Comparison of ENCODE assay signal across 29 mouse cellular contexts in genomic region chr5:3392856-3393255, GRCm38 (mm10). TPM values are rescaled to one million over a fixed set of nuclear protein-coding genes. Genes with fewer than 3 reads are reported as not detected.
A peak's percentile ranks its signal among the peaks of the same experiment; 100 is the strongest.
DNase-seq lines count a peak whose midpoint lies in the region; ATAC-seq and TF ChIP-seq lines count a peak whose summit lies in the region.
"Had no signal": no experiment of that assay in that cellular context is flagged by ENCODE, and none has a peak within 500 bp of the region (broad histone marks: within the 10 kb centered on the region; RNA-seq: fewer than 3 reads in every experiment).

No protein-coding gene starts in this region.

- no peaks in the 10 kb centered on the region for H3K4me1 ChIP-seq in forebrain, postnatal 0 days (ENCODE audit: insufficient read depth)
- no peaks in the 10 kb centered on the region for H3K4me1 ChIP-seq in forebrain, embryonic 11.5 days (replicated peaks; ENCODE audit: control insufficient read depth, insufficient read depth, low read length)
- H3K4me1 ChIP-seq: embryonic facial prominence, embryonic 13.5 days; embryonic facial prominence, embryonic 15.5 days; forebrain, embryonic 10.5 days had no signal

- H3K9me3 ChIP-seq in forebrain, postnatal 0 days (ENCODE audit: low read length) = no peaks in the 10 kb centered on the region
- no peaks in the 10 kb centered on the region for H3K9me3 ChIP-seq in forebrain, embryonic 11.5 days (ENCODE audit: control insufficient read depth, low read length)
- H3K9me3 ChIP-seq: embryonic facial prominence, embryonic 13.5 days; embryonic facial prominence, embryonic 15.5 days; forebrain, embryonic 10.5 days; forebrain, embryonic 13.5 days; forebrain, embryonic 15.5 days; G1E had no signal

- no peaks in the 10 kb centered on the region for H3K36me3 ChIP-seq in forebrain, postnatal 0 days (ENCODE audit: insufficient read depth)
- no peaks in the 10 kb centered on the region for H3K36me3 ChIP-seq in forebrain, embryonic 11.5 days (ENCODE audit: control insufficient read depth, insufficient read depth, low read length)
- H3K36me3 ChIP-seq: embryonic facial prominence, embryonic 13.5 days; embryonic facial prominence, embryonic 15.5 days; forebrain, embryonic 15.5 days had no signal

- H3K9ac ChIP-seq in forebrain, postnatal 0 days = no peak overlapping the region
- no peak overlapping the region for H3K9ac ChIP-seq in forebrain, embryonic 11.5 days (ENCODE audit: low read length)
- H3K9ac ChIP-seq: embryonic facial prominence, embryonic 13.5 days; embryonic facial prominence, embryonic 15.5 days; forebrain, embryonic 13.5 days; forebrain, embryonic 15.5 days had no signal

- no peak for TF ChIP-seq CTCF in forebrain, postnatal 0 days (IDR thresholded peaks at IDR 0.05; ENCODE audit: low read depth)

- DNase-seq in forebrain, postnatal 0 days = no peak
- no peak for DNase-seq in forebrain, embryonic 11.5 days (ENCODE audit: low spot score)
- DNase-seq in frontal cortex, adult 2 months (ENCODE audit: extremely low spot score in 1 of 2, low spot score in 1 of 2) = peak; percentile 7 to 35
- no peak for DNase-seq in frontal cortex, postnatal 10 days (ENCODE audit: low spot score in 2 of 2)
- DNase-seq in right cerebral cortex, adult 18-20 months = peak; percentile 4
- no peak for DNase-seq in right cerebral cortex, postnatal 10 days (ENCODE audit: low spot score in 2 of 2)
- DNase-seq in natural killer cell, adult 2 months (ENCODE audit: low spot score in 2 of 2) = no peak
- DNase-seq: adrenal gland, adult 8-10 months; adrenal gland, postnatal 14 days; adrenal gland, postnatal 36 days; B cell, adult 2 months; cerebellum, adult 11 months; cerebellum, adult 18-20 months; cerebellum, adult 8-10 months; cerebellum, adult 9-11 months; cerebellum, postnatal 14 days; cerebellum, postnatal 36 days; embryo, embryonic 11 days had no signal

- peak; percentile 65 for ATAC-seq in forebrain, postnatal 0 days
- ATAC-seq in forebrain, embryonic 11.5 days (replicated peaks; ENCODE audit: low FRiP score) = no peak
- ATAC-seq: activated CD4-positive, CD25-positive, alpha-beta regulatory T cell, adult 4 months; CD4-positive, CD25-positive, alpha-beta regulatory T cell, adult 4 months; forebrain, embryonic 13.5 days; forebrain, embryonic 15.5 days; Patski had no signal

- WGBS in forebrain, postnatal 0 days = 65% methylated on average over 3 of the region's 3 CpGs
- 86% methylated on average over 3 of the region's 3 CpGs for WGBS in forebrain, embryonic 11.5 days

- no peak overlapping the region for H3K4me3 ChIP-seq in forebrain, postnatal 0 days (ENCODE audit: low read depth, low read length)
- H3K4me3 ChIP-seq in forebrain, embryonic 11.5 days (ENCODE audit: low read depth, low read length) = no peak overlapping the region
- H3K4me3 ChIP-seq: embryonic facial prominence, embryonic 13.5 days; embryonic facial prominence, embryonic 15.5 days; erythroblast, embryonic 14.5 days; forebrain, embryonic 10.5 days; forebrain, embryonic 13.5 days; forebrain, embryonic 15.5 days had no signal

- no peak overlapping the region for H3K27ac ChIP-seq in forebrain, postnatal 0 days (ENCODE audit: low read depth, low read length)
- H3K27ac ChIP-seq in forebrain, embryonic 11.5 days (ENCODE audit: low read depth, low read length) = no peak overlapping the region
- H3K27ac ChIP-seq: embryonic facial prominence, embryonic 13.5 days; embryonic facial prominence, embryonic 15.5 days; forebrain, embryonic 10.5 days; forebrain, embryonic 13.5 days; forebrain, embryonic 15.5 days had no signal

- no peak overlapping the region for H3K4me2 ChIP-seq in forebrain, postnatal 0 days (ENCODE audit: low read depth)
- H3K4me2 ChIP-seq in forebrain, embryonic 11.5 days (ENCODE audit: low read depth, low read length, severe bottlenecking) = no peak overlapping the region
- H3K4me2 ChIP-seq: embryonic facial prominence, embryonic 13.5 days; embryonic facial prominence, embryonic 15.5 days; forebrain, embryonic 13.5 days; forebrain, embryonic 15.5 days had no signal

- H3K27me3 ChIP-seq in forebrain, postnatal 0 days (ENCODE audit: insufficient read depth, low read length) = no peaks in the 10 kb centered on the region
- H3K27me3 ChIP-seq in forebrain, embryonic 11.5 days (ENCODE audit: control insufficient read depth, insufficient read depth, low read length) = no peaks in the 10 kb centered on the region
- H3K27me3 ChIP-seq: CH12.LX; embryonic facial prominence, embryonic 13.5 days; embryonic facial prominence, embryonic 15.5 days; forebrain, embryonic 13.5 days; forebrain, embryonic 15.5 days; Patski had no signal

RNA-seq across cellular contexts. Expression of gene Cdk6, which starts 51.6 kb away (rescaled TPM):
- 14.3 and 19.8 TPM in 2 replicates for total RNA-seq in forebrain, postnatal 0 days (2014; rRNA removed)
- polyA plus RNA-seq in forebrain, postnatal 0 days (2015; fragmentation: Nextera tagmentation; extraction: Ambion mirVana) = 4.4 and 9.4 TPM in 2 replicates
- polyA plus RNA-seq in forebrain, embryonic 11.5 days (2014; fragmentation: Nextera tagmentation; extraction: Ambion mirVana) = 21.3 and 24.5 TPM in 2 replicates
- 1.7 TPM in 2 replicates for polyA plus RNA-seq in frontal cortex, adult 2 months (2012; rRNA removed)

Comparison
In these comparisons a context has a peak if more than half of its experiments do, and no peak if none do; other contexts are left out.
1. DNase-seq: peak in frontal cortex, adult 2 months (2 of 2) and right cerebral cortex, adult 18-20 months (single experiment); none in forebrain, postnatal 0 days (single experiment), forebrain, embryonic 11.5 days (single experiment), frontal cortex, postnatal 10 days (0 of 2), right cerebral cortex, postnatal 10 days (0 of 2) and natural killer cell, adult 2 months (0 of 2).